Mouse (Mus musculus) thymus, postnatal 14 days (tissue): ENCODE results near the gene Nme1.

Experiments
- DNase-seq: peaks from one replicate; pipeline ENCODE4 v3.0.0; 2021

Nme1 gene

DNA sequence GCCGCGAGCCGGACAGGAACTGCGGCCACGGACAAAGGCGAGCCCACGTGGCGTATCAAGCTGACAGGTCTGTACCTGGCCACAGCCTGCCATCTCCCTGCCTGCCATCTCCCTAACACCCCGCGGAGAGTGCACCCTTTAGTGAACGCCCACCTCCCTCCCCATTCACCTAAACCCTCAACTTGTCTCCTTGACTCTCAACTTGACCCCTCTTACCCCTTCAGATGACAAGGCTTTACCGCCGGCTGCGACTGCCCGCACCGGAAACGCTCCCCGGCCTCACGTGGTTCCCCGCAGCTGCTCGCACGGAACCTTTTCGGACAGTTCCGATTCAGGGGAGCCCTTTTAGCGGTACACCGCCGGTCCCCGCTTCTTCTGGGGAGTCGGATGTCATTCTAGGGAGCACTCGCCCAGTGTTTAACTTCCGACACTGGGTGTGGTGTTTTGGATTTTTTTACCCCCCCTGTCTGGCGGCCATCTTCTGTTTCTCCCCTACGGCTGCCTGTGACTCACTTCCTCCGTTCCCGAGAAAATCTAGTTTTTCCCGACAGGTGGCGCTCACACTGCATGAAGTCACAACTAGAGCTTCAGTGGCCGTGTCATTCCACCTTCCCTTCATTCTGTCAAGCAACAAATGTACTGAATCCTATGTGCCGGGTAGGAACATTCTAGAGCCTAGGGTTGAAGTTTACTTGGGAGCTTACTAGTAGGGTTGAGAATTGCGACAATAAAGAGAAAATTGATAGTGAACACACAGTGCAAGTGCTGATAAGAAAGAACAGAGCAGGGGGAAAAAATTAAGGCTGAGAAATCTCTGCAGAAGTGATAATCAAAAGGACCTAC is at the start of gene Nme1, which contains the start of gene Gm20390:
TSS of gene Nme1 (minus strand) at position 517 of the 843 bp plus-strand sequence.
TSS of gene Gm20390 (minus strand) at position 289 of the 843 bp plus-strand sequence.
- peak; percentile 98 for DNase-seq

DNA sequence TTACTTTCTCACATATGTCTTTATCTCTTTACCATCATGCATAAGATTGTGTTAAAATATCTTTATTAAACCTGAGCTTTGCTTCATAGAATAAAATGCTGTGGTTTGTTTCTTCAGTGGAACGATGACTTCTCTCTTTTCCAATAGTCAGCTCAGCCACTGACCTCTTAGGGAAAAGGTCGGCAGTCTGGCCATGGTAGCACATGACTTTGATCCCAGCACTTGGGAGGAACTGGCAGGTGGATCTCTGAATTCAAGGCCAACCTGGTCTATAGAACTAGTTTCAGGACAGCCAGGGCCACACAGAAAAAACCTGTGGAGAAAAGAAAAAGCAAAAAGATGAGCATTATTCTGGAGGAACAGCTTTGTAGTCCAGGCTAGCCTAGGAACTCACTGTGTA is 35.0 kb upstream of the Nme1 start:
- no peak for DNase-seq

DNA sequence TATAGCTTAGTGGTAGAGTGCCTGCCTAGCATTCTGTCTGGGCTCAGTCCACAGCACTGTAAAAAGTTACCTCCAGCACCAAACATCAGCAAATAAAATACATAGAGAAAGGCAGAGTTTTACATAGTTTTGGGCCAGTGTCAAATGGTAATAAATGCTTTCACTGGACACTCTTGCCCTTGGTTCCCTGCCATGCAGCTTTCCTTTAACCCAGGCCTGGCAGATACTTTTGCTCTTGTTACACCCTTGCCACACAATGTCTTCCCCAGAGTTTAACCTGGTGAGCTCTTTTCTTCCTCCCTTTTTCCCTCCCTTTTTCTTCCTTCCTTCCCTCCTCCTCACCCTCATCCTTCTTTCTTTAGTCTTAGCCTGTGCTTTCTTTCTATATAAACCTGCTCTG is 31.0 kb upstream of the Nme1 start:
- no peak for DNase-seq

DNA sequence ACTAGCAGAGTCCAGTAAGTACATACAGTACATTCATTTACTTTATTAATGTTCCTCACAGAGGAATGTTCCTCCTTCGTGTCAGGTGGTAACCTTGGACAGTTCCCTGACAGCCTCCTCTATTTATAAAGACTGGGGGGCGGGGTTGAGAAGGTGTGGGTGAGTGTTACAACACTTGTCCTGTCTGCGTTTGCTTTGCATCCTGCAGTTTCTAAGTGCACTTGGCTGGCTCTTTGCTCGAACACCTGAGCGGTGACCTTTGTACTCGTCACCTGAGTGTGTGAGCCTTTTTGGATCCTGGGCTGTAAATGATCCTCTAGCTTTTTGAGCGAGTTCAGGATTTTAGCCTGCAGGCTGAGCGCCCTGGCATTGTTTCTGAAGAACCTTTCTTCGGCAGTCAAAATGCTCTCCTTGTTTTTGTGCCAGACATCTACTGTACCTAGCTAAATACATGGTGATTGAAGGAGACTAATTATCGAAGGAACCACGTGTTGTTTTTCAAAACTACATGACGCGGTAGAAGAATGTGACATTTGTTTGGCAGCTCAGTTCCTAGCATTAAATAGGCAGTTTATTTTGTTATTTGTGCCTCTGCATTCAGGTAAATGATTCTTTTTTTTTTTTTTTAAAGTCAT is 28.9 kb upstream of the Nme1 start:
- DNase-seq, result peak; percentile 54

DNA sequence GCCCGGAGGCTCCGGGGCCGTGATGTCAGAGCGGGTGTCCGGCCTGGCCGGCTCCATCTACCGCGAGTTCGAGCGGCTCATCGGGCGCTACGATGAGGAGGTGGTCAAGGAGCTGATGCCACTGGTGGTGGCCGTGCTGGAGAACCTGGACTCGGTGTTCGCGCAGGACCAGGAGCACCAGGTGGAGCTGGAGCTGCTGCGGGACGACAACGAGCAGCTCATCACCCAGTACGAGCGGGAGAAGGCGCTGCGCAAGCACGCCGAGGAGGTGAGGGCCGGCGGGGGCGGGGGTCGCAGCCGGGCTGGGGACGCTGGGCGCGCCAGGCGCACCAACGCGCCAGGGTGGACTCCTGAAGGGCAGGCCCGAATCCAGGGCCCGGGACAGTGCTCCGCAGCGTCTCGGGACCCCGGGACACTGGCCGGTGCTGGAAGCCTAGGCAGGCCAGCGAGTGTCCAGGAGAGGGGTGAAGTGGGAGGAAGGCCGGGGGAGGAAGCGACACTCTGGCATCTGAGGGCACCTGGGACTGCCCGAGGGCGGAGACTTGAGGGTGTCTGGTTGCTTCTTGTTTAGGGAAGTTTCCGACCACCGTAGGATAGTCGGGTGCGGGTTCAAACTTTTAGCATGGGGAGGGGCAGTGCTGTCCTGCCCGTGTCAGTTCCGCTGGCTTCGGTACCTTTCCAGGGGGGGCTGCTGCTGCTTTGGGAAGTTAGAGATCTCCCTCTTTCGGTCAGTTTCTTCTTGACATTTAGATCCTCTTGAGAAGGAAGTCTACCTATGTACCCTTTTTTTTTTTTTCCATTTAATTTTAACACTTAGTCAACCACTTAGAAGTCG is 28.2 kb upstream of the Nme1 start:
- peak; percentile 64 for DNase-seq

DNA sequence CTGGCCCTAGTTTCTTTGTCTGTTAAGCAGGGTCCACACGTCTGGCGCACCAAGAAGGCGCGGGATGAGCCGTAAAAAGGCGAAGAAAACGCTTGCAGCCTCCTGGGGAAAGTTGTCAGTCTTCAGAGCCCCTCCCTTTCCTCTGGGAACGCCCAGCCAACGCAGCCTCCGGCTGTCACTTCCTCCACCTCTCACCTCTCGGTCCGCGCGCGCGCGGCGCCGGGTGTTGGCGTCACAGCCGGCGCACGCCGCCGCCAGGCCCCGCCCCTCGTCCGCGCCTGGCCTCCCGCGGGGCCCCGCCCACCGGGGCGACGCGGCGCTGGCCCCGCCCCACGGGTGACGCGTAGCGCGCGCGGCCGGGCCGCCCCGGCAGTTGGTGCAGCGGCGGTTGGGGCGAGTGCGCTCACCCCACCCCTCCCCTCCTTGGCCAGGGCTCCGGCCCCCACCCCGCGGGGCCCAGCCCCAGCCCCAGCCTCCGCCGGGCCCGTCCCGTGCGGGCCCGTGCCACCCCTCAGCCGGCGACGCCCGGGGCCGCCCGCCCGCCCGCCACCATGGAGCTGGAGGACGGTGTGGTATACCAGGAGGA is 27.5 kb upstream of the Nme1 start, which contains the start of gene Spag9:
TSS of gene Spag9 (plus strand) at position 372 of the 586 bp plus-strand sequence.
- DNase-seq, result peak; percentile 96

DNA sequence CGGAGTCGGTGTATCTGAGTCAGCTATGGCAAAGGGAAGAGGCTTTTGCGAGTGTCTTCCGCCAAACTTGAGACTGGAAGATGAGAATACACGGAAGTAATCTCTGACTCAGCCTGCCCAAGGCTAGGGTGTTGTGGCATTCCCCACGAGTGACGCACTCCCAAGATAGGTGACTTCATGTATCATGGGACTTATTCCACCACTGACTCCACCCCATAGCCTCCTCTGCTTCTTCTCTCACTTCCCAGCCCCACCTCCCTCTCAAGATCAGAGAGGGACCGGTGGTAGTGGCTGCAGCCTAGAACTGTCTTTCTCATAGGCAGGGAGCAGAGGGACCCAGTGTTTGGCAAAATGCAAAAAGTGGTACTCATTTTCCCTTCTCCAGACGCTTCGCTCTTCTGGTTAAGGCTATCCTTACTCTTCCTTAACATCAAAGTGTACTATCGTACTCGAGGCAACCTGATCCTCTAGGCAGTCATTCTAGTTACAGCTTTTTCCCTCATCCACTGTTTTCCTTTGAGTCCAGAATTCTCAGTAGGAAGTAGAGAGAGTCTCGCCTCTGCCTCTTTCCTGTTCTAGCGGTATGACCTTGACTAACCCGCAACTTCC is 26.9 kb upstream of the Nme1 start:
- DNase-seq, result peak; percentile 72

DNA sequence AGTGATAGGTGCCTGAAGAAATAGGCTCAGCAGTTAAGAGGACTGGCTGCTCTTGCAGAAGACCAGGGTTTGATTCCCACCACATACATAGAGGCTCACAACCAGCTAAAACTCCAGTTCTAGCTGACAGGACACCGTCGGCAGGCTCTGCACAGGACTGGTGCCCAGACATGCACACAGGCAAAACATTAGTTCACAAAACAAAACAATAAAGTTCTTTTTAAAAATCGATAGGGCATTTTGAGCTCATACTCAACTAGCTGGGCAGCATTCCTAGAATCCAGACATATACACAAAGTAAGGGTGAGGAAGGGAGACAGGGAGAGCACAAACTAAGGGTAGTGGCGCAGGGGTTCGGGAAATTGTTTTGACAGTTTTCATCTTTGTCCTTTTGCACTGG is 26.2 kb upstream of the Nme1 start:
- DNase-seq, result no peak

DNA sequence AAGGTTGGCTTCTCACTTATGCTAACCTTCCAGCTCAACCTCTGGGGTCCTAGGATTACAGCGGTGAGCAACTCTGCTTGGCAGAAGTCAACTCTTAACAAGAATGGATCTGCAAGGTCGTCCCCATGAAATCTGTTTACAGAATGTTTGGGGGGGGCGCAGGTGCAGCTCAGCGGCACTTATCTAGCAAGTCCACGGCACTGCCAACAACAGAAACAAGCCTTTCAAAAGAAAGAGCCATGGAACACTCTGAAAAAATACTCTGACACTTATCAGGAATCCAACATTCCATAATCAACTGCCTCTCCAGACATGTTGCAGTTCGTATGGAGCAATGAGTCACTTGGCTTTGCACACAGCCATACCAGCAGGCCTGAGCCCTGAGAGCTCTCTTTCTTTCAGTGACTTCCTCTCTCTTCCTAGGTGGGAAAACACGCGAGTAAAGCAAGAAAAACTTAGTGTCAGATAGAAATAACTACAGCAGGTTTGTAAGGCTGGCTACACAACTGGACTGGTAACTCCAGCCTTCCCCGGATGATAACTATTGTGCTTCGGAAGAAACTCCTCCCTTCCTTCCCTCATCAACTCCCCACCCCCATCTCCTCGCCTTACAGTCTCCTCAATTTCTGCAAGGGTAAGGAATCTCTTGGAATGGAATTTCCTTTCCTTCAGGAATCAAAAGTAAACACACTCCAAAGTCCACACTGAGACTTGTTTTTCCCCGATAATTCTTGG is 20.2 kb upstream of the Nme1 start:
- DNase-seq, result no peak

DNA sequence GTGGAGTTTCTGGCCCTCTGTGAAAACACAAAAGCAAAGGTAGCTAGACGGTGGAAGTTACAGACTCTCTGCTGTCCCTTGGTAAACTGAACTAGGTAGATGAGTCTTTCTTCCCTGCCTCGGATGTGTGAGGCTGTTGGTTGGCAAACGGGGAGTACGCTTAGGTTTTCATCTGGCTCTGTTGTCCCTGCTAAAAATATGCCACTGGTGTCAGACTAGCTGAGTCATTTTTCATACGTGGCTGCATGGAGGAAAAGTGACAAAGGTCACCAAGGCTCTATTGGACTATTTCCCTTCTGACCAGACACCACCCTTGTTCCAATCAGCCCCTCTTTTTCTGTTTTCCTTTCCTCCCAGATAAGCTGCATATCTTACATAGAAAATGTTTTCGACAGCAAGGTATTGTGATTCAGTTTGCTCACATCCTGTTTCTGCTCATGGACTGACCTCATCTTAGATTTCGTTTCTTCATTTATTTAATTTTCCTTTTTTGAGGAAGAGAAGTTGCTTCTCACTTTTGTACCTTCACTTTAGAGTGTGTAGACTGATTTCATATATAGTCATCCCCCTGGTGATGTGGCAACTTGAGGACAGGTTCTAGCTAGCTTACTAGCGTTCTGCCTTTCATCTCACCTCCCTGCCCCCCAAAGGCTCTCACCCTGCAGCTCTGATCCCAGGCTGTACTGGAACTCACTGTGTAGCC is 19.5 kb upstream of the Nme1 start:
- no peak for DNase-seq

DNA sequence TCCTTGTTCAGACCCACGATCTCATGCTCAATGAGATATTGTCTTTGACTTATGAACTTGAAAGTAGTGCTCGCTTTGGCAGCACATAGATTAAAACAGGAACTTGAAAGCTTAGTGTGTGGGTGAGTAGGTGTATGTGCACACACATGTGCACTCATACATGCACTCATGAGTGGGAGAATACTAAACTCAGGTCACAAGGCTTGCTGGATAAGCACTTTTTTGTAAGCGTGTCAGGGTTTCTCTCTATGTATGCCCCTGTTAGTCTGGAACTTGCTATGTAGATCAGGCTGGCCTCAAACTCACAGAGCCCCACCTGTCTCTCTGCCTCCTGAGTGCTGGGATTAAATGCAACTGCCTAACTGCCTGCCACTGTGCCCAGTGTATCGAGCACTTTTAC is 18.7 kb upstream of the Nme1 start:
- DNase-seq, result no peak

DNA sequence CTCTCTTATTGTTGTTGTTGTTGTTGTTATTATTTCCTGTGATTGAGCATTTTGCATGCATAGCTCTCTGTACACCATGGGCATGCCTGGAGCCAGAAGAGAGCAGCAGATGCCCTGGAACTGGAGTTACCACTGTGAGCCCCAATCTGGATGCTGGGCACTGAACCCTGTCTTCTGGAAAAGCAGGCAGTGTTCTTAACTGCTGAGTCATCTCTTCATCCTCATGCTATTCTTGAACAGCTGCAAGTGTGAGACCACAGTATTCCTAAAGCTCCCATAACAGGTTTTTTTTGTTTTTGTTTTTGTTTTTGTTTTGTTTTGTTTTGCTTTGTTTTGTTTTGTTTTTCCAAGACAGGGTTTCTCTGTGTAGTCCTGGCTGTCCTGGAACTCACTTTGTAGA is 18.0 kb upstream of the Nme1 start:
- DNase-seq, result no peak

DNA sequence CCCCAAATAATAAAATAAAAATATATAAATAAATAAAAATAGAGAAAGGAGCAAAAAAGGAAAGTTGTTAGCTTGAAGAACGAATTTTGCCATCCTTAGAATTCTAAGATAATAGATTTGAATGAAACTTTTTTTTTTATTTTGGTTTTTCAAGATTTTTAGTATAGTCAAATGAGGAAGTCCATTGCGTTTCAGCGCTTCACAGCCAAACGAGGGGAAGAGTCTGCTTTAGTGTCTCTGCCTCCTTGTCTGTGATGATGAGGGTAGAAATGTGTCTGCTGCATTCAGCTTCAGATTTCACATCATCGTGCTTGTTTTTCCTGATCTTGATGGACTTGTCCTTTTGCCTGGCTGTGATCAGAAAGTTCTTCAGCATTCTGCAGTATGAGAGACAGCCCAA is 16.9 kb upstream of the Nme1 start:
- no peak for DNase-seq

DNA sequence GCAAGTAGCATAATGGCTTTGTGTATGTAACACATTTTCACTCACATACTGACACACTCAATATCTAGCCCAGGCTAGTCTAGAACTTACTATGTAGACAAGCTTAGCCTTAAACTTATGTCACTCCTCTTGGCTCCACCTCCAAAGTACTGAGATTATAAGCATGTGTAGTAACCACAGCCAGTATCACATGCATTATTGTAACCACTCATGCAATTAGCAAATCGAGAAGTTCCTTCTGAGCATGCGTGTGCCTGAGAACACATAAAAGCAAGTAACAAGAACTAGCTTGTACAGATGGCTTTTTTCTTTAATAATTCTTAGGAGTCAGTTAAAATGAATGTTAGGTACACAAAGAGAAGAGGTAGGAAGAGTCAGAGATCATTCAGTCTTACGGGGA is 16.3 kb upstream of the Nme1 start:
- no peak for DNase-seq

DNA sequence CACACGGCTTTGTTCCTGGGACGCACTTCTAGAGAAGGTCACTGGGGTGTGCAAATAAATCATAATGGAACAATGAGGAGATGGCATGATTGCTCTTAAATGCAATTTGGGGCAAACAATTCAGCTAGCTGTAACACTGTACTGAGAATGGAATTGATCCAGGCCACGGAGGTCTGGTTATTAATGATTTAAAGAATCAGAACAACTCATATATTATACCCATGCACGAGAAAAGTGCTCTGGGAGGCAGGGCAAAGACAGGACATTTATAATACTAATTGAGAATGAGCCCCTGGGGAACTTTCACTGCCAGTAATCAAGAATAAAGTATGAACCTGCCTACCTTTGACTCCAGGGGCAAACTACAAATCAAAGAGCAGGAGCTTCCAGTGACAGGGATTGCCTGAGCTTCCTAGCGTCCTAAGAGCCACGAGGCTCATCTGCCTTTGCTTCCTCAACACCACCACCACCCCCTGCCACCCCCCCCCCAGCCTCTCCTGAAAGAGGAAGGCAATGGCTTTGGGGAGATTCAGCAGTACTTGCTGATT is 11.3 kb upstream of the Nme1 start:
- no peak for DNase-seq

DNA sequence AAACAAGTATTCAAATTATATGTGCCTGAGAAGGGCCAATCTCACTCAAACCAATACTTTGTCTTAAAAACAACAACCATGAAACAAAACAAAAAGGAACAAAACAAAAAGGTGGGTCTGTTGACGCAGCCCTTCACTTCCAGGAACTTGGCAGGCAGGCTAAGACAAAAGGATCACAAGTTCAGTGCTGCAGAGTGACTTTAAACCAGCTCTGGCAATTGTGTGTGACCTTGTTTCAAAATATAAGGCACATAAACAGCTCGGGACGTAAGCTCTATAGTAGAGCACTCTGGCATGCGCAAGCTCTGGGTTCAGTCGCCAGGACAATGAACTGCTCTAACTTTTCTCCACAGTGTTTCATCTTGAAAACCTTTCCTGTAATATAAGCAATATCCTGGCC is 4.6 kb upstream of the Nme1 start:
- DNase-seq, result no peak

DNA sequence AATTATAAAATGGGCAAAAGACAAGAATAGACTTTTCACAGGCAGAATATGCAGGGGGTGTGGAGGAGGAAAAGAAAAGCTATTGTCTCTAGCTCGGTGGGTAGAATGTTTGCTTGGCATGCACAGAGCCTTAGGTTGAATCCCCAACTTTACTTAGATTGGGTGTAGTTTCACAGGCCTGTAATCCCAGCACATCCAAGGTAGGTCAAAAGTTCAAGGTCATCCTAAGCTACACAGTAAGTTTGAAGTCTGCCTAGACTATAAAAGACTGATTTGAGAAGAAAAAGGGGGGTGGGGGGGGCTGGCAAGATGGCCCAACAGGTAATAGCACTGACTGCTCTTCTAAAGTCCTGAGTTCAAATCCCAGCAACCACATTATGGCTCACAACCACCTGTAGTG is 1.5 kb upstream of the Nme1 start:
- DNase-seq, result no peak

DNA sequence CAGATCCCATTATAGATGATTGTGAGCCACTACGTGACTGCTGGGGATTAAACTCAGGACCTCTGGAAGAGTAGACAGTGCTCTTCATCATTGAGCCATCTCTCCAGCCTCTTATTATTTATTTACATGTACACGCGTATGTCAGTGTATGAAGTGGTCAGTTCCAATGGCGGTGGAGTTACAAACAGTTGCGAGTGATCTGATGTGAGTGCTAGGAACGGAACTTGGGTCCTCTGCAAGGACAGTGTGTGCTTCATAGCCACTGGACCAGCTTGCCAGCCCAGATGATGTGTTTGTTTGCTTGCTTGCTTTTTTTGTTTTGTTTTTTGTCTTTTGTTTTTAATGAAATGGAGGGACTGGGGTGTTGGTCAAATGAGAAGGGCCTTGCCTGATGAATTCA is 850 bp upstream of the Nme1 start:
- DNase-seq, result no peak

DNA sequence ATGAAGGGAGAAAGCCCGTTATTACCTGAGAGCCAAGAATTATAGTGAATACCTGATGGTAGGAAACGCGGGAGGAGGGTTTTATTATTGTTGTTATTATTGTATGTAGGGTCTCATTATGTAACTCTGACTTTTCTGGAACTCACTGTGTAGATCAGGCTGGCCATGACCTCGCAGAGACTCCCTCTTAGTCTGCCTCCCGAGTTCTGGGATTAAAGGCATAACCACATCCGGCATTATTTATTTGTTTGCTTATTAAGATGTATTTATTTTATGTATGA is 467 bp upstream of the Nme1 start:
- no peak for DNase-seq

DNA sequence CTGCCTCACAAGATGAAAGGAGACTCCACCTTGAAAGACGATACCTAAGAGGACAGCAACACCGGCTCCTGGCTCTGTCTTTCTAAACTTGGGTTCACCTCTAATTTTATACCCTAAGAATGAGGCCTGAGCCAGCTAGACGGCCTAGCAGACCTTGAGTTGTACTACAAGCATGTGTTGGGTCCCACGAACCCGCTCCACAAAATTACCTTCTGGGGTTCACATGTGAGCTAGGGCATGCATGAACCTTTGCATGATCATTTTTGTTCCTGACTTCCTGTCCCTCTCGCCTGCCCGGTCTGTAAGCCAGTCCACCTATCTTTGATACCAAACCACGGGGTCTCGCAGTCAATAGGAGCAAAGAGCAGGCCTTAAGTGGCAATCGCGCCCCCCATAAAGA is 940 bp downstream of the Nme1 start:
- DNase-seq, result peak; percentile 15

DNA sequence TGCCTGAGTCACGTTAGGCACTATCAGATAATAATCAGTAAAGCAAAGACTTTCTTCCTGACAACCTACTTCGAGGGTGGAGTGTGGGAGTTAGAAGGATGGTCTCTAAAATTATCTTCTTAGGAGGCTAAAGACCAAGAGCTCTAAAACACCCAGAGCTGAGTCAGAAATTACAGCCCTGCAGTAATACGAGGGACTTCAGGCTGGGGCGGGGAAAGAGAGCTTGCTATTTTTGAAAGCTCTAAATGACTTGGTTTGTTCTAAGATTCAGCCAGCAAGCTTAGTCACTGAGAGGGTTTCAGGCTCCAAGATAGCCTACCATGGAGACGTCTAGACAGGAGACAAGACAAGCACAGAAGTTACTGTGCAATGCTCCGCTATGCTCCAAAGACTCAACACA is 2.9 kb downstream of the Nme1 start:
- DNase-seq, result no peak
